Comparison of ENCODE assay signal across 9 mouse cellular contexts in genomic region chr2:71630143-71630463, GRCm38 (mm10).
DNase-seq lines count a peak whose midpoint lies in the region; ATAC-seq and TF ChIP-seq lines count a peak whose summit lies in the region.
"Had no signal": no experiment of that assay in that cellular context is flagged by ENCODE, and none has a peak within 500 bp of the region (broad histone marks: within the 10 kb centered on the region; RNA-seq: fewer than 3 reads in every experiment).

No protein-coding gene starts in this region.

- no peak for TF ChIP-seq POLR2A in olfactory bulb, adult 2 months (IDR thresholded peaks at IDR 0.05; ENCODE audit: insufficient read depth, low read depth, low read length)
- no peak for TF ChIP-seq POLR2A in thymus, adult 2 months (IDR thresholded peaks at IDR 0.05; ENCODE audit: control insufficient read depth, extremely low read depth, insufficient read depth, low read length, poor library complexity)

- H3K4me1 ChIP-seq in lung, postnatal 0 days (ENCODE audit: insufficient read depth, low read depth, low read length), result peaks cover 8% of the 10 kb centered on the region; the same call in 1 of the 2 replicates
- peaks cover 47% of the 10 kb centered on the region for H3K4me1 ChIP-seq in forebrain, embryonic 15.5 days
- peaks cover 25% of the 10 kb centered on the region for H3K4me1 ChIP-seq in limb, embryonic 13.5 days
- H3K4me1 ChIP-seq in olfactory bulb, adult 2 months (ENCODE audit: control insufficient read depth, insufficient read depth, low read length), result peaks cover 33% of the 10 kb centered on the region
- H3K4me1 ChIP-seq in thymus, adult 2 months (replicated peaks; ENCODE audit: control insufficient read depth, insufficient read depth, low read length), result peaks cover 9% of the 10 kb centered on the region; the same call in 1 of the 2 replicates

- H3K9ac ChIP-seq in lung, postnatal 0 days (replicated peaks; ENCODE audit: low read depth), result no peak overlapping the region
- H3K9ac ChIP-seq in forebrain, embryonic 15.5 days (replicated peaks), result peak overlapping the region; percentile 51
- H3K9ac ChIP-seq in limb, embryonic 13.5 days, result peak overlapping the region; percentile 58; the same call in 1 of the 2 replicates

- no peak overlapping the region for H3K4me3 ChIP-seq in lung, postnatal 0 days (ENCODE audit: low read depth, low read length)
- H3K4me3 ChIP-seq in forebrain, embryonic 15.5 days, result peak overlapping the region; percentile 43
- peak overlapping the region; percentile 46 for H3K4me3 ChIP-seq in limb, embryonic 13.5 days
- H3K4me3 ChIP-seq in olfactory bulb, adult 2 months (ENCODE audit: insufficient read depth, low read depth, low read length), result no peak overlapping the region; the same call in 1 of the 2 replicates
- H3K4me3 ChIP-seq in thymus, adult 2 months (ENCODE audit: control insufficient read depth, insufficient read depth, low read length), result no peak overlapping the region

- no peaks in the 10 kb centered on the region for H3K36me3 ChIP-seq in lung, postnatal 0 days (ENCODE audit: insufficient read depth, low read length)
- no peaks in the 10 kb centered on the region for H3K36me3 ChIP-seq in forebrain, embryonic 15.5 days
- H3K36me3 ChIP-seq in limb, embryonic 13.5 days, result no peaks in the 10 kb centered on the region
- H3K36me3 ChIP-seq in thymus, adult 2 months (ENCODE audit: control insufficient read depth, insufficient read depth, low read length), result no peaks in the 10 kb centered on the region

- ATAC-seq in lung, postnatal 0 days, result no peak
- ATAC-seq in forebrain, embryonic 15.5 days (replicated peaks), result peak; percentile 5; the same call in 1 of the 2 replicates
- no peak for ATAC-seq in limb, embryonic 13.5 days (ENCODE audit: low FRiP score, low read depth)

- DNase-seq in lung, postnatal 0 days (ENCODE audit: low spot score), result peak; percentile 13
- no peak for DNase-seq in lung, adult 18-20 months
- no peak for DNase-seq in thymus, adult 2 months
- no peak for DNase-seq in gastrocnemius, postnatal 10 days
- DNase-seq in ovary, adult 18-20 months (ENCODE audit: low spot score), result no peak
- DNase-seq: kidney, adult 8-10 months had no signal

- no peak for TF ChIP-seq CTCF in lung, postnatal 0 days (IDR thresholded peaks at IDR 0.05)
- no peak for TF ChIP-seq CTCF in olfactory bulb, adult 2 months (IDR thresholded peaks at IDR 0.05; ENCODE audit: insufficient read depth, low read depth, low read length)
- no peak for TF ChIP-seq CTCF in thymus, adult 2 months (IDR thresholded peaks at IDR 0.05; ENCODE audit: borderline replicate concordance, control insufficient read depth, extremely low read depth, insufficient read depth, low read length, poor library complexity)

- no peaks in the 10 kb centered on the region for H3K27me3 ChIP-seq in lung, postnatal 0 days (replicated peaks; ENCODE audit: insufficient read depth, low read length)
- H3K27me3 ChIP-seq in forebrain, embryonic 15.5 days, result no peaks in the 10 kb centered on the region
- H3K27me3 ChIP-seq in limb, embryonic 13.5 days, result peaks cover 23% of the 10 kb centered on the region
- no peaks in the 10 kb centered on the region for H3K27me3 ChIP-seq in thymus, adult 2 months (ENCODE audit: control insufficient read depth, insufficient read depth, low read length)

- no peaks in the 10 kb centered on the region for H3K9me3 ChIP-seq in lung, postnatal 0 days (ENCODE audit: low read length)
- H3K9me3 ChIP-seq in forebrain, embryonic 15.5 days, result no peaks in the 10 kb centered on the region
- H3K9me3 ChIP-seq in limb, embryonic 13.5 days, result no peaks in the 10 kb centered on the region

- no peak for TF ChIP-seq EP300 in lung, postnatal 0 days (IDR thresholded peaks at IDR 0.05)

- WGBS in lung, postnatal 0 days, result 22% methylated on average over 3 of the region's 3 CpGs
- WGBS in forebrain, embryonic 15.5 days, result 3% methylated on average over 3 of the region's 3 CpGs
- 12% methylated on average over 3 of the region's 3 CpGs for WGBS in limb, embryonic 13.5 days
- WGBS in olfactory bulb, adult 2 months, result 14% methylated on average over 3 of the region's 3 CpGs
- WGBS in thymus, adult 2 months, result 53% methylated on average over 3 of the region's 3 CpGs

- no peak overlapping the region for H3K27ac ChIP-seq in lung, postnatal 0 days (ENCODE audit: low read length)
- H3K27ac ChIP-seq in forebrain, embryonic 15.5 days (replicated peaks), result peak overlapping the region; percentile 66
- H3K27ac ChIP-seq in limb, embryonic 13.5 days, result no peak overlapping the region
- H3K27ac ChIP-seq in olfactory bulb, adult 2 months (ENCODE audit: insufficient read depth, low read depth, low read length), result peak overlapping the region; percentile 97
- no peak overlapping the region for H3K27ac ChIP-seq in thymus, adult 2 months (ENCODE audit: control insufficient read depth, insufficient read depth, low read length)

- H3K4me2 ChIP-seq in lung, postnatal 0 days (replicated peaks; ENCODE audit: low read depth, low read length), result peak overlapping the region; percentile 68
- H3K4me2 ChIP-seq in forebrain, embryonic 15.5 days (replicated peaks), result peak overlapping the region; percentile 90
- H3K4me2 ChIP-seq in limb, embryonic 13.5 days (replicated peaks), result peak overlapping the region; percentile 86

Comparison
In these comparisons a context has a peak if more than half of its experiments do, and no peak if none do; other contexts are left out.
1. H3K27ac ChIP-seq: peak in forebrain, embryonic 15.5 days (single experiment) and olfactory bulb, adult 2 months (single experiment); none in lung, postnatal 0 days (single experiment), limb, embryonic 13.5 days (single experiment) and thymus, adult 2 months (single experiment).
2. H3K4me3 ChIP-seq: peak in forebrain, embryonic 15.5 days (single experiment) and limb, embryonic 13.5 days (single experiment); none in lung, postnatal 0 days (single experiment), olfactory bulb, adult 2 months (single experiment) and thymus, adult 2 months (single experiment).
3. Peak in every context shown above with its lines, with median percentiles within 50 percentile points of each other: H3K4me2 ChIP-seq.